Mouse (Mus musculus) brain, embryonic 14.5 days (tissue): ENCODE results near the gene Ces2h.

Experiments
- CTCF ChIP-seq: fragments of 200-500 bp; IDR thresholded peaks from 2 replicates; pipeline ENCODE4 v1.5.1; 2012; ENCODE audit warnings: inconsistent platforms, mild to moderate bottlenecking, moderate library complexity, borderline replicate concordance; ENCODE audit not compliant: insufficient read depth, insufficient read length; ENCODE audit errors: extremely low read depth
- POLR2A ChIP-seq: fragments of 200-500 bp; IDR thresholded peaks from 2 replicates; pipeline ENCODE4 v1.6.1; 2012; ENCODE audit warnings: mild to moderate bottlenecking, inconsistent platforms, borderline replicate concordance; ENCODE audit not compliant: poor library complexity, insufficient read depth, insufficient read length, severe bottlenecking; ENCODE audit errors: extremely low read depth

DNA sequence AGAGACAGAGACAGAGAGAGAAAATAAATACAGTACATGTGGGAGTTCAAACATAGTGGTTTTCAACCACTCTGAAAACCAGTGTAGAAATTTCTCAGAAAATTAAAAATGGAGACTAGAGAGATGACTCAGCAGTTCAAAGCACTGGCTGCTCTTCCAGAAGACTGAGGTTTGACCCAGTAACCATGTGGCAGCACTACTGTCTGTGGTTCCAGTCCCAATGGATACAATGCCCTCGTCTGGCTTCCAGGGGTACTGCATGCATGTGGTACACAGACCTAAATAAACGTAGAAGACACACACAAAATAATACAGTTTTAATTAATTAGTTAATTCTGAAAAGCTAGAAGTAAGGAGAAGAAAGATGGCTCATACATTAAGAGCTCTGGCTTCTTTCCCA, 24.4 kb downstream of the Ces2h start:
- TF ChIP-seq CTCF (peak; percentile 27; the same call in 1 of the 2 replicates), POLR2A (no peak)
